ENCODE assay signal across 10 mouse cellular contexts in genomic region chr8:84288892-84289291, GRCm38 (mm10). TPM values are rescaled to one million over a fixed set of nuclear protein-coding genes. Genes with fewer than 3 reads are reported as not detected.
DNase-seq lines count a peak whose midpoint lies in the region; ATAC-seq and TF ChIP-seq lines count a peak whose summit lies in the region.
"Had no signal": no experiment of that assay in that cellular context is flagged by ENCODE, and none has a peak within 500 bp of the region (broad histone marks: within the 10 kb centered on the region; RNA-seq: fewer than 3 reads in every experiment).

No protein-coding gene starts in this region.

- no peak overlapping the region for H3K9ac ChIP-seq in lung, postnatal 0 days (replicated peaks; ENCODE audit: low read depth)
- H3K9ac ChIP-seq: forebrain, embryonic 13.5 days; limb, embryonic 12.5 days had no signal

- WGBS in lung, postnatal 0 days: 55% methylated on average over 2 of the region's 2 CpGs
- 62% methylated on average over 2 of the region's 2 CpGs for WGBS in small intestine, adult 2 months

- TF ChIP-seq CTCF in lung, postnatal 0 days (IDR thresholded peaks at IDR 0.05): peak; percentile 51
- TF ChIP-seq CTCF in small intestine, adult 2 months (IDR thresholded peaks at IDR 0.05; ENCODE audit: extremely low read depth, insufficient read length, insufficient replicate concordance, low read depth, low read length): peak; percentile 54; the same call in 1 of the 2 replicates

- no peak for TF ChIP-seq POLR2A in small intestine, adult 2 months (IDR thresholded peaks at IDR 0.05; ENCODE audit: low read depth, low read length)

- peak; percentile 10 for DNase-seq in adrenal gland, postnatal 25 days
- DNase-seq in adrenal gland, adult 8-10 months: no peak
- no peak for DNase-seq in lung, postnatal 0 days (ENCODE audit: low spot score)
- no peak for DNase-seq in lung, postnatal 25 days (ENCODE audit: low spot score)
- DNase-seq in embryo, embryonic 10.5 days (ENCODE audit: low spot score): peak; percentile 44
- no peak for DNase-seq in spleen, postnatal 36 days (ENCODE audit: low spot score in 2 of 2)
- no peak for DNase-seq in right cerebral cortex, postnatal 14 days

- no peak overlapping the region for H3K27ac ChIP-seq in lung, postnatal 0 days (ENCODE audit: low read length)
- no peak overlapping the region for H3K27ac ChIP-seq in small intestine, adult 2 months (ENCODE audit: insufficient read depth, low read depth, low read length)
- H3K27ac ChIP-seq: forebrain, embryonic 13.5 days; limb, embryonic 12.5 days had no signal

- H3K4me3 ChIP-seq in lung, postnatal 0 days (ENCODE audit: low read depth, low read length): no peak overlapping the region
- no peak overlapping the region for H3K4me3 ChIP-seq in small intestine, adult 2 months (ENCODE audit: low read depth, low read length)
- H3K4me3 ChIP-seq: forebrain, embryonic 13.5 days; limb, embryonic 12.5 days had no signal

- no peaks in the 10 kb centered on the region for H3K9me3 ChIP-seq in lung, postnatal 0 days (ENCODE audit: low read length)
- H3K9me3 ChIP-seq: forebrain, embryonic 13.5 days; limb, embryonic 12.5 days had no signal

- H3K4me1 ChIP-seq in lung, postnatal 0 days (ENCODE audit: insufficient read depth, low read depth, low read length): no peaks in the 10 kb centered on the region
- H3K4me1 ChIP-seq in small intestine, adult 2 months (ENCODE audit: control insufficient read depth, insufficient read depth, insufficient read length, low read length): 0 out of 2 replicates have a peak, but pooled peaks cover 3% of the 10 kb centered on the region
- H3K4me1 ChIP-seq: forebrain, embryonic 13.5 days had no signal

- no peak for TF ChIP-seq EP300 in lung, postnatal 0 days (IDR thresholded peaks at IDR 0.05)

- no peak for ATAC-seq in lung, postnatal 0 days
- ATAC-seq: forebrain, embryonic 13.5 days had no signal

- H3K36me3 ChIP-seq in lung, postnatal 0 days (ENCODE audit: insufficient read depth, low read length): no peaks in the 10 kb centered on the region
- no peaks in the 10 kb centered on the region for H3K36me3 ChIP-seq in small intestine, adult 2 months (ENCODE audit: control insufficient read depth, insufficient read depth, low read length)
- H3K36me3 ChIP-seq: limb, embryonic 12.5 days had no signal

- no peaks in the 10 kb centered on the region for H3K27me3 ChIP-seq in lung, postnatal 0 days (replicated peaks; ENCODE audit: insufficient read depth, low read length)
- H3K27me3 ChIP-seq in small intestine, adult 2 months (ENCODE audit: control insufficient read depth, insufficient read depth, low read length): no peaks in the 10 kb centered on the region
- H3K27me3 ChIP-seq: forebrain, embryonic 13.5 days; limb, embryonic 12.5 days had no signal

- no peak overlapping the region for H3K4me2 ChIP-seq in lung, postnatal 0 days (replicated peaks; ENCODE audit: low read depth, low read length)
- H3K4me2 ChIP-seq: forebrain, embryonic 13.5 days; limb, embryonic 12.5 days had no signal

RNA-seq across cellular contexts. Expression of gene Ccdc130, which starts 18.7 kb away (rescaled TPM):
- total RNA-seq in adrenal gland, postnatal 25 days (2021): 15.0 and 24.8 TPM in 2 replicates
- 10 to 100 TPM; 21.5 to 27.7 (median 24.6) TPM for total RNA-seq in adrenal gland, adult 8-10 months (2022)
- 14.7 and 17.4 TPM in 2 replicates for polyA plus RNA-seq in lung, postnatal 0 days (2015; fragmentation: Nextera tagmentation; extraction: Ambion mirVana)
- polyA plus RNA-seq in small intestine, adult 2 months (2012; rRNA removed): 11.9 and 37.3 TPM in 2 replicates

RNA-seq across cellular contexts. Expression of gene Mri1, which starts 31.8 kb away (rescaled TPM):
- total RNA-seq in adrenal gland, postnatal 25 days (2021): 31.3 and 45.3 TPM in 2 replicates
- total RNA-seq in adrenal gland, adult 8-10 months (2022): 10 to 100 TPM; 26.9 to 52.8 (median 51.6) TPM
- 47.4 and 56.8 TPM in 2 replicates for polyA plus RNA-seq in lung, postnatal 0 days (2015; fragmentation: Nextera tagmentation; extraction: Ambion mirVana)
- 66.7 and 76.0 TPM in 2 replicates for polyA plus RNA-seq in small intestine, adult 2 months (2012; rRNA removed)

RNA-seq across cellular contexts. Expression of gene D8Ertd738e, which starts 39.4 kb away (rescaled TPM):
- 261 and 266 TPM in 2 replicates for total RNA-seq in adrenal gland, postnatal 25 days (2021)
- 100 to 1,000 TPM; 171 to 296 (median 225) TPM for total RNA-seq in adrenal gland, adult 8-10 months (2022)
- polyA plus RNA-seq in lung, postnatal 0 days (2015; fragmentation: Nextera tagmentation; extraction: Ambion mirVana): 302 and 339 TPM in 2 replicates
- polyA plus RNA-seq in small intestine, adult 2 months (2012; rRNA removed): 46.2 and 63.5 TPM in 2 replicates

RNA-seq across cellular contexts. Expression of gene Zswim4, which starts 52.0 kb away (rescaled TPM):
- 41.3 and 44.1 TPM in 2 replicates for total RNA-seq in adrenal gland, postnatal 25 days (2021)
- 10 to 100 TPM; 36.2 to 53.9 (median 48.0) TPM for total RNA-seq in adrenal gland, adult 8-10 months (2022)
- polyA plus RNA-seq in lung, postnatal 0 days (2015; fragmentation: Nextera tagmentation; extraction: Ambion mirVana): 7.8 and 8.4 TPM in 2 replicates
- polyA plus RNA-seq in small intestine, adult 2 months (2012; rRNA removed): 8.1 and 30.0 TPM in 2 replicates

Comparison
In these comparisons a context has a peak if more than half of its experiments do, and no peak if none do; other contexts are left out.
1. DNase-seq: peak in adrenal gland, postnatal 25 days (single experiment) and embryo, embryonic 10.5 days (single experiment); none in adrenal gland, adult 8-10 months (single experiment), lung, postnatal 0 days (single experiment), lung, postnatal 25 days (single experiment), spleen, postnatal 36 days (0 of 2) and right cerebral cortex, postnatal 14 days (single experiment).